Mouse (Mus musculus) cerebellum, adult 8-10 months (tissue): ENCODE data around the gene Tut1.

Experiments
- DNase-seq: peaks from one replicate; pipeline ENCODE4 v3.0.0; 2022

Tut1 gene

GRCm38 (mm10) chr19:8953135-8954039, at the start of gene Tut1:
Tut1 (plus strand) TSS chr19:8953847.
- DNase-seq: peak; percentile 92

GRCm38 (mm10) chr19:8908531-8908930, 45.1 kb upstream of the Tut1 start:
- DNase-seq: no peak

DNA sequence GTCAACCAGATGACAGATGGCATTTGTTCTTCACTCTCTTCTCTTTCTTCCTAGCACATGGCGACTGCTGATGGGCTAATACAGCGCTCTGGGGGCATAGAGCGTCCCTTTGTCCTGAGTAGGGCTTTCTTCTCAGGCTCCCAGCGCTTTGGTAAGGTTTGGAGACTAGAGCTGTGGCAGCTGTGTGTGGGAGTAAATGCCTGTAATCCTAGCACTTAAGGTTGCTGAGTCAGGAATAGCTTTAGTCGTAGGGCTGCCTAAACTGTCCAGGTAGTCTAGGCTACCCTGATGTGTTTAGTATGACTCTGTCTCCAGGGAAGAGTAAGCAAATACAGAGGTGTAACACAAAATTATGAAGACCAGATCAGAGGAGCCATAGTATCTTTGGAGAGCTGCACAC, 41.8 kb upstream of the Tut1 start:
- no peak for DNase-seq

- no peak for DNase-seq
These were observed 39.4 kb upstream of the Tut1 start for GRCm38 (mm10) chr19:8914212-8914611.

DNA sequence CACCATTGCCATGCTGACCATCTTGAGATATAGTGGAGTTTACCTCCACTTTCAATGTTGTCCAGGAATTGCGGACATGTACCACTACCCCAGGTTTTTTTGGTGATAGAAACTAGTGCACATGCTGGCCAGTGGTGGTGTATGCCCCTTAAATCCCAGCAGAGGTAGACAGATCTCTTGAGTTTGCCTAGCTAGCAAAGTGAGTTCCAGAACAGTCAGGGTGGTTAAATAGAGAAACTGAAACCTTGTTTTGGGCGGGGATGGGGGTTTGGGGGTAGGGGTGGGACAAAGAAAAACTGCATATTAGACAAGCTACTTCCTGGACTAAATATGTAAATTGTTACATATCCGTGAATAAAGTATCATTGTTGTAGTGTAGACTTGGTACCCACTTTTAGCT, 34.6 kb upstream of the Tut1 start:
- no peak for DNase-seq

DNA sequence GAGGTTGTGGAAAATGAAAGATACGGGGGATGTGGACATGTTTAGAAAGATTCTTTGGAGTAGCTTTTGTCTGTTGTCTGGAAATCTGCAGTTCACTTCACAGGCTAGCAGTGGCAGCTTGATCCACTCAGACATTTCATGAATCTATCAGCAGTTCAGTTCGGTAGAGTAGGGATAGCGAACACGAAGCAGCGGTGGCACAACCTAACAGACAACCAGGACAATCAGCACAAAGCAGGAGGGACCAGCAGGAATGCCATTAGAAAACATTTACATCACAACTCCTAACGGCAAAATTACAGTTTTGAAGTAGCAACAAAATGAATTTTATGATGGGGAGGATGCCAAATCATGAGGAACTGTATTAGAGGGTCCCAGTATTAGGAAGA, 34.0 kb upstream of the Tut1 start:
- no peak for DNase-seq

DNA sequence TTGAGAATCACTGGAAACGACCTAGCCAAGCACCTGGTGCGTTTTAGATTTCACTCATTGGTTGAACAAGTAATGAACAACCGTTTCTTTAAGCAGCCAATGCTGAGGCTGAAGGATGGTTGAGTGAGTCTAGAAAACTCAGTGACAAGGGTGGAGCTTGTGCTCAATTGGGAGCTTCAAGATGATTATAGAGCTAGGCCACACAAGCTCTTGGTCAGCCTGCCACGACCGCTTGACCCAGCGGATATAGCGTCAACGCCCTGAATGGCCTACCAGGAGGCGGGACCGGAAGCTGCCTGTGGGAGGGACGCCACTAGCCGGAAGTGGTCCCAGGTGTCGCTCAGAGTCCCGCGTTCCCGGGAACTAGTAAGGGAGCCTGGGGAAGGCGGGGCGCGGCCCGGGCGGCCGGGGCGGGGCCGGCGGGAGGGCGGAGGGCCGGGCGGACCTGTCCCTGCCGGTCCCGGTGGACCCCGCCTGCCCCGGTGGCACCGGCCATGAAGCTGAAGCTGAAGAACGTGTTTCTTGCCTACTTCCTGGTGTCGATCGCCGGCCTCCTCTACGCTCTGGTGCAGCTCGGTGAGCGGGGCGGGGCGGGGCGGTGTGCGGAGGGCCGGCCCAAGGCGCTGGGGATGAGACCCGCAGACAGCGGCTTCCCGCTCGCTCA, 33.4 kb upstream of the Tut1 start, which contains the start of gene B3gat3:
Gene B3gat3 (plus strand): TSS at position 302 of the 664 bp plus-strand sequence.
- DNase-seq: peak; percentile 94

- no peak for DNase-seq
These were observed 32.8 kb upstream of the Tut1 start for GRCm38 (mm10) chr19:8920836-8921291.

GRCm38 (mm10) chr19:8921741-8922140, 31.9 kb upstream of the Tut1 start:
- no peak for DNase-seq

- DNase-seq: no peak
These were observed 26.9 kb upstream of the Tut1 start for GRCm38 (mm10) chr19:8926766-8927165.

- no peak for DNase-seq
These were observed 25.6 kb upstream of the Tut1 start for GRCm38 (mm10) chr19:8927891-8928525.

DNA sequence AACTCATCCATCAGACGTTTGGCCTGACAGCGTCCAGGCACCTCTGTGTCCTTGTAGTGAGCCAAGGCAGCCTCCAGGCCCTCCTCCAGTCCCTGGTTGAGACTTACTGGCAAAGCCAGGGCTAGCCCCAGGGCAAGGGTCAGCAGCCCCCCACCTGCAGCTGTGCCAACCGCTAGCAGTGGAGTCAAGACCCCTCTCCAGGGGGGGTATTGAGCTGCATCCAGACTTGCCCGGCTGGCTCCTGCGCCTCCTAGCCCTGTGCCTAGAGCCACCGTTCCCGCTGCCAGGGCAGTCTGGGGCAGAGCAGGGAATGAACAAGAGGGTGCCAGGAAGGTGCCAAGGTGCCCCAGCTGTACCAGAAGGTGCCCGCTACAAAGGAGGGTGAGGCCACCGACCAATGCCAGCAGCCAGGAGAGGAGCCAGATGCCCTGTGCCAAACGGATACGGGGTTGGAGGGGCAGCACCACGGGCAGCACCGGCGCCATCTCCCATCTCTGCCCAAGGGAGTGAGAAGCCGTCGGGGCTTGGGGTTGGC, 24.9 kb upstream of the Tut1 start:
- DNase-seq: no peak

DNA sequence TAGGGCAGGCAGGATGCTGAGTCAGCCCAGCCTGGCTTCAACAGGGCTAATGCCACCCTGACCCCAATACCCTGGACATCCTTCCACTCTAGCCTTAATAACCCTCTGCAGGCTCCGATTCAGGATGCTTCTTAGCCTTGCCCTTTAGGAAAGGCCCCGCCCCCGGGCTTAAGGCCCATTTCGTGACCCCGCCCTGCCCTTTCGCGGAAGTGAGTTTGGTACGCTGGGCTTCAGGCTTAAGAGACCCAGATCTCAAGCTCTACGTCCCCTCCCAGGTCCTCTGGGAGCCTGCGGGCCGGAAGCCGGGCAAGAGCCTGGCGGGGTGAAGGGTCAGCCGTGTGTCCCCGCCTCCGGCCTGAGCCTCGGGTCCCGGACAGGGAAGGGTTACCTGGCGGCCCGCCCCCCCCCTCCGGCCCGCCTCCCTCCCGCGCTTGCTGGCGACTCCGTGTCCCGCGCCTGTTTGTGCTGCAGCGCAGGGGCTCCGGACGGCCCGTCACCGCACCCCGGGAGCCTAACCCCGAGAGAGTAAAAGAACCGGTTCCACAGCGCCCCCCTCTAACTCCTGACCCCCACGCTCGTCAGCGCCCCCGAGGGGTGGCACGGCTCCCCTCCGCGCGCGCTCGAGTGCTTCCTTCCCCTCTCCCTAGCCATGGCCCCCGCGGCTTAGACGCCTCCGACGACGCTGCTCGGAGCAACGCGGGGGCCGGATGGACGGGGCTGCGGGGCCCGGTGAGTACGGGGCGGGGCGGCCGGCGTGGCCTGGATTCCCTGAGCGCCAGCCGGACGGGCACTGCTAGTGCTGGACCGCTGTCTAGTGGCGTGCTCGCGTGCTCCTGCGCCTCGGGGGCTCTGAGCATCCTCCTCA, 24.2 kb upstream of the Tut1 start, which contains the start of the genes Rom1 and Eml3:
Gene Rom1 (minus strand): TSS at position 133 of the 865 bp plus-strand sequence.
Gene Eml3 (plus strand): TSS at position 329 of the 865 bp plus-strand sequence.
- peak; percentile 81 for DNase-seq

- DNase-seq: no peak
These were observed 23.5 kb upstream of the Tut1 start for GRCm38 (mm10) chr19:8930117-8930516.

GRCm38 (mm10) chr19:8930771-8931170, 22.9 kb upstream of the Tut1 start:
- no peak for DNase-seq

GRCm38 (mm10) chr19:8936736-8937135, 16.9 kb upstream of the Tut1 start:
- no peak for DNase-seq

- peak; percentile 47 for DNase-seq
These were observed 13.0 kb upstream of the Tut1 start for GRCm38 (mm10) chr19:8940526-8941133.

DNA sequence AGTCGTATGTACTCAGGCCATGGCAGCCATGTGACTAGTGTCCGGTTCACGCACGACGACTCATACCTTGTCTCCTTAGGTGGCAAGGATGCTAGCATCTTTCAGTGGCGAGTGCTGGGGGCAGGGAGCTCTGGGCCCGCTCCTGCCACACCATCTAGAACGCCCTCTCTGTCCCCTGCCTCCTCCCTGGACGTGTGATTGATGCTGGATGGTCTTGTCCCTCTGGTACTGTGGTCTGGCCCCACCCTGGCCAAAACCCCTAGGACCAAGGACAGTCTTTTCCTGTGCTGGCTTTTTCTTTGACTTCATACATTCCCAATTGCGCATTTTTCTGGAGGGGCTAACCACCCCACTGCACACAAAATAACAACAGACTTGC, 12.5 kb upstream of the Tut1 start:
- no peak for DNase-seq

DNA sequence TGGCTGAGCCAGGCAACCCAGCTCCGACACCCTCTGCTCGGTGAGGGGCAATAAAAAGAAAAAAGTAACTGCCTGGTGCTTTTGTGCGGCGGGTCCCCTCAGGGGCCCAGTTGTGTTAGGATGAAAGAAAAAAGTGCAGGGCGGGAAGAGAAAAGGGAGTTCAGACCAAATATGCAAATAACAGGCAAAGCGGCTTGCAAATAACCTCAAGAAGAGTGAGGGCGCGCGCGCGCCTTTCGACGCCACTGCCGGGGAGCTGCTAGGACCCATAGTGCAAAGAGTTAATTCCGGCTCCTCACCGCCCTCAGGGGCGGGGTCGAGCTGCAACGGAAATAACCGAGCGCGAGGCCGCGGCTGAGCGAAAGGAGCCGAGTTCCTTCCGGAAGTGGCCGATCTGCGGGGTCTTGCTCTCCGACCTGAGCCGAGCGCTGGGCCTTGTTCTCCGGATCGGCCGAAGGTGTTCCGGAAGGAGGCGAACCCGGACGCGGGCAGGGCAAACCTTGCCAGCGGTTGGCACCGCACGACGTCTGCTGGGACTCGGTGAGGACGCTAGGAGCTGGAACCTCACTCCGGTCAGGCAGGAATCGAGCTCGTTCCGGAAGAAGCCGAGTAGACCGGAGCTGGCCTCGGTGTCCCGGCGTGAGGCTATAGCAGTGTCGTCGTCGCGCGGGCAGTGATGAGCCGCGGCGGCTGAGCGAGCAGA, 12.0 kb upstream of the Tut1 start, which contains the start of gene Mta2:
Gene Mta2 (plus strand): TSS at position 361 of the 703 bp plus-strand sequence.
- peak; percentile 97 for DNase-seq

DNA sequence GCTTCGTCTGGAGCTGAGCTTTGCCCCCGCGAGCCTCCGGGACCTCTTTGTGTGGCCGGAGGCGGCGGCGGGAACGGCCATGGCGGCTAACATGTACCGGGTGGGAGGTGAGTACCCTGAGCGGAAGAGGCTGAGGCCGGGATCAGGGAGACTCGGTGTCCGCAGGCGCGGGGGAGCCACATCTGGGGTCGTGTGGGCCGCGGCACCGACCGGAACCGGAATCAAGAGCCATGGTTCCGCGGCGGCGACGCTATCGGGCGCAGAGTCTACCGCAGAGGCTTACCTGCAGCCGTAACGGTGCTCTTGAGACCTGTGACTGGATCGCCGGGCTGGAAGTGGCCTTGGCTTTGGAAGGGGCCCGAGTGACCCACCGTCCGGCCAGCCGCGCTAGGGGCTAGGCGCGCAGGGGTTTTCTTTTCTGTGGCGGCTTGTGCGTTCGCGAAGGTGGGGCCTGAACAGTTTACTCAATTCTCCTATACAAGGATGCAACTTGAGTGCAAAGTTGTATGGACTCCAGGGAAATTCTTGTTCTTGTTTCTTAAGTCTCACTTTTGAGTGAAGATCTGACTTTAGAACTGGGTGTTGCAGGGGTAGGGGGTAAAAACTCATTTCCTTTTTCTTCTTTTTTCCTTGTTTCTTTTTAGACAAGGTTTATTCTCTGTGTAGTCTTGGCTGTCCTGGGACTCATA, 11.2 kb upstream of the Tut1 start:
- DNase-seq: no peak
